In genomic region chr9:63716150-63717138, GRCm38 (mm10) we compare ENCODE assay signal across 8 mouse cellular contexts. TPM values are rescaled to one million over a fixed set of nuclear protein-coding genes. Genes with fewer than 3 reads are reported as not detected.
DNase-seq lines count a peak whose midpoint lies in the region; ATAC-seq and TF ChIP-seq lines count a peak whose summit lies in the region.

No protein-coding gene starts in this region.

- H3K27me3 ChIP-seq in CH12.LX (replicated peaks) = peaks cover 3% of the 10 kb centered on the region
- no peaks in the 10 kb centered on the region for H3K27me3 ChIP-seq in lung, embryonic 15.5 days
- no peaks in the 10 kb centered on the region for H3K27me3 ChIP-seq in stomach, embryonic 15.5 days (replicated peaks)

- TF ChIP-seq CTCF in CH12.LX (conservative IDR thresholded peaks at IDR 0.05 in 1 of 2, IDR thresholded peaks at IDR 0.05 in 1 of 2; ENCODE audit: low read depth in 2 of 2, low read length in 2 of 2) = no peak
- TF ChIP-seq CTCF in layer of hippocampus, adult 2 months (conservative IDR thresholded peaks at IDR 0.05) = no peak

- peak; percentile 51 for DNase-seq in CH12.LX (ENCODE audit: extremely low read depth)
- peak; percentile 85 for DNase-seq in adrenal gland, postnatal 10 days
- peak; percentile 74 for DNase-seq in kidney, adult 18-20 months
- no peak for DNase-seq in layer of hippocampus, adult 2 months (ENCODE audit: low spot score in 2 of 2)
- no peak for DNase-seq in right cerebral cortex, postnatal 25 days

- dilution Hi-C loops in CH12.LX (cut with MboI; ENCODE audit: extremely low pct_ligation_motif_present, extremely low pct_unique_long_range_greater_than_20kb, low sequenced_read_pairs) = no loop called here

- ATAC-seq in granulocyte monocyte progenitor cell, adult 5-6 weeks (replicated peaks; ENCODE audit: poor library complexity, severe bottlenecking) = peak; percentile 97
- peak; percentile 78 for ATAC-seq in lung, embryonic 15.5 days (ENCODE audit: borderline replicate concordance, extremely low read depth, low FRiP score, low TSS enrichment)
- ATAC-seq in stomach, embryonic 15.5 days (ENCODE audit: insufficient read depth, low FRiP score, low read depth) = peak; percentile 38; the same call in 1 of the 2 replicates

- H3K4me1 ChIP-seq in CH12.LX (ENCODE audit: control insufficient read depth in 1 of 2, insufficient read depth in 2 of 2) = peaks cover 19 to 73% of the 10 kb centered on the region in 2 experiments
- H3K4me1 ChIP-seq in lung, embryonic 15.5 days = peaks cover 95% of the 10 kb centered on the region
- peaks cover 51% of the 10 kb centered on the region for H3K4me1 ChIP-seq in stomach, embryonic 15.5 days

- no peaks in the 10 kb centered on the region for H3K79me2 ChIP-seq in CH12.LX (replicated peaks; ENCODE audit: control insufficient read depth, extremely low read depth, insufficient read depth, poor library complexity, severe bottlenecking)

- no peak overlapping the region for H3K4me3 ChIP-seq in CH12.LX (replicated peaks in 1 of 3; ENCODE audit: low read depth in 2 of 3, low read length in 2 of 3, poor library complexity in 1 of 3)
- H3K4me3 ChIP-seq in lung, embryonic 15.5 days = no peak overlapping the region
- H3K4me3 ChIP-seq in stomach, embryonic 15.5 days (replicated peaks) = no peak overlapping the region
- no peak overlapping the region for H3K4me3 ChIP-seq in layer of hippocampus, adult 2 months

- 12% methylated on average over 18 of the region's 18 CpGs for WGBS in lung, embryonic 15.5 days
- WGBS in stomach, embryonic 15.5 days = 16% methylated on average over 18 of the region's 18 CpGs

- H3K4me2 ChIP-seq in CH12.LX (ENCODE audit: insufficient read depth, low read depth, poor library complexity, severe bottlenecking) = peak overlapping the region; percentile 55; the same call in 1 of the 2 replicates
- peak overlapping the region; percentile 2; the same call in 1 of the 2 replicates for H3K4me2 ChIP-seq in lung, embryonic 15.5 days
- H3K4me2 ChIP-seq in stomach, embryonic 15.5 days = 0 out of 2 replicates have a peak overlapping the region, but pooled peaks have one; percentile 3

- TF ChIP-seq EP300 in CH12.LX (IDR thresholded peaks at IDR 0.05; ENCODE audit: low read length) = 0 out of 2 replicates have a peak, but pooled peaks have one; percentile 30

- no peak for TF ChIP-seq RAD21 in CH12.LX (IDR thresholded peaks at IDR 0.05; ENCODE audit: low read depth, low read length)

- H3K36me3 ChIP-seq in CH12.LX (replicated peaks in 1 of 2; ENCODE audit: control insufficient read depth in 1 of 2, insufficient read depth in 1 of 2, low read length in 1 of 2) = no peaks in the 10 kb centered on the region
- H3K36me3 ChIP-seq in lung, embryonic 15.5 days = no peaks in the 10 kb centered on the region
- H3K36me3 ChIP-seq in stomach, embryonic 15.5 days = no peaks in the 10 kb centered on the region

- no peaks in the 10 kb centered on the region for H3K9me3 ChIP-seq in CH12.LX (replicated peaks; ENCODE audit: low read length)
- no peaks in the 10 kb centered on the region for H3K9me3 ChIP-seq in lung, embryonic 15.5 days
- no peaks in the 10 kb centered on the region for H3K9me3 ChIP-seq in stomach, embryonic 15.5 days

- in situ Hi-C loops in CH12.LX (cut with MboI; ENCODE audit: low pct_ligation_motif_present, low pct_unique_long_range_greater_than_20kb, low sequenced_read_pairs) = no loop called here

- TF ChIP-seq POLR2A in CH12.LX (IDR thresholded peaks at IDR 0.05; ENCODE audit: low read depth, low read length) = no peak

- no peak overlapping the region for H3K9ac ChIP-seq in CH12.LX (ENCODE audit: insufficient read depth, low read depth)
- no peak overlapping the region for H3K9ac ChIP-seq in lung, embryonic 15.5 days
- H3K9ac ChIP-seq in stomach, embryonic 15.5 days = no peak overlapping the region

- H3K27ac ChIP-seq in CH12.LX (ENCODE audit: insufficient read depth, low read depth) = no peak overlapping the region
- peak overlapping the region; percentile 76 for H3K27ac ChIP-seq in lung, embryonic 15.5 days
- peak overlapping the region; percentile 55 for H3K27ac ChIP-seq in stomach, embryonic 15.5 days
- no peak overlapping the region for H3K27ac ChIP-seq in layer of hippocampus, adult 2 months

TF ChIP-seq in CH12.LX, 34 proteins besides CTCF, POLR2A, EP300 and RAD21:
- TF ChIP-seq CHD2 (IDR thresholded peaks at IDR 0.05; ENCODE audit: low read length) (no peak), TCF12 (IDR thresholded peaks at IDR 0.05; ENCODE audit: low read depth, low read length) (peak; percentile 23; the same call in 1 of the 2 replicates), ZKSCAN1 (IDR thresholded peaks at IDR 0.05; ENCODE audit: borderline replicate concordance, low read depth, low read length) (no peak), PAX5 (IDR thresholded peaks at IDR 0.05; ENCODE audit: low read length) (no peak), UBTF (IDR thresholded peaks at IDR 0.05; ENCODE audit: low read depth, low read length) (no peak), ETS1 (conservative IDR thresholded peaks at IDR 0.05; ENCODE audit: low read depth, low read length) (peak; percentile 88), RCOR1 (conservative IDR thresholded peaks at IDR 0.05; ENCODE audit: low read depth, low read length) (no peak), USF2 (conservative IDR thresholded peaks at IDR 0.05; ENCODE audit: low read depth, low read length) (no peak), ZNF384 (IDR thresholded peaks at IDR 0.05; ENCODE audit: low read depth, low read length) (peak; percentile 34; the same call in 1 of the 2 replicates), ELF1 (IDR thresholded peaks at IDR 0.05; ENCODE audit: low read depth, low read length) (no peak), IRF4 (IDR thresholded peaks at IDR 0.05; ENCODE audit: low read depth, low read length) (0 out of 2 replicates have a peak, but pooled peaks have one; percentile 20), MYC (IDR thresholded peaks at IDR 0.05; ENCODE audit: low read depth, low read length) (no peak), JUND (conservative IDR thresholded peaks at IDR 0.05; ENCODE audit: low read depth, low read length) (no peak), SMC3 (IDR thresholded peaks at IDR 0.05; ENCODE audit: low read depth, low read length) (no peak), SIN3A (IDR thresholded peaks at IDR 0.05; ENCODE audit: low read length) (no peak), HCFC1 (IDR thresholded peaks at IDR 0.05; ENCODE audit: low read depth, low read length) (no peak), MAFK (IDR thresholded peaks at IDR 0.05; ENCODE audit: insufficient replicate concordance, low read length) (no peak), BHLHE40 (IDR thresholded peaks at IDR 0.05; ENCODE audit: low read depth, low read length) (peak; percentile 90)

RNA-seq across cellular contexts. Expression of gene Smad3, which starts 41.4 kb away (rescaled TPM):
- 0.50 and 0.81 TPM in 2 replicates for total RNA-seq in CH12.LX (2012; rRNA removed)
- total RNA-seq in CH12.LX (2014; rRNA removed) = 0.43 and 1.5 TPM in 2 replicates
- 0.90 and 1.2 TPM in 2 replicates for polyA plus RNA-seq in CH12.LX (2012; ENCODE audit: insufficient read length, low read depth)
- total RNA-seq in adrenal gland, postnatal 10 days (2021) = 10 to 100 TPM; 24.4 to 31.8 TPM
- total RNA-seq in granulocyte monocyte progenitor cell, adult 5-6 weeks (2014; fragmentation: Nextera tagmentation) = 12.6 and 21.3 TPM in 2 replicates
- 11.6 and 24.7 TPM in 2 replicates for total RNA-seq in granulocyte monocyte progenitor cell, adult 5-6 weeks (2017)
- 20.2 and 20.7 TPM in 2 replicates for polyA plus RNA-seq in lung, embryonic 15.5 days (2015; fragmentation: Nextera tagmentation; extraction: Ambion mirVana)
- polyA plus RNA-seq in stomach, embryonic 15.5 days (2015; fragmentation: Nextera tagmentation; extraction: Ambion mirVana) = 17.5 and 19.6 TPM in 2 replicates
- 10 to 100 TPM; 48.7 to 49.6 TPM for total RNA-seq in layer of hippocampus, adult 2 months (2021)

Comparison
In these comparisons a context has a peak if more than half of its experiments do, and no peak if none do; other contexts are left out.
1. DNase-seq: peak in CH12.LX (single experiment), adrenal gland, postnatal 10 days (single experiment) and kidney, adult 18-20 months (single experiment); none in layer of hippocampus, adult 2 months (0 of 2) and right cerebral cortex, postnatal 25 days (single experiment).
2. H3K27ac ChIP-seq: peak in lung, embryonic 15.5 days (single experiment) and stomach, embryonic 15.5 days (single experiment); none in CH12.LX (single experiment) and layer of hippocampus, adult 2 months (single experiment).
3. H3K4me2 ChIP-seq: peak in every context shown above with its lines; median percentile 55 in CH12.LX; 3 in stomach, embryonic 15.5 days; 2 in lung, embryonic 15.5 days.
4. ATAC-seq: peak in every context shown above with its lines; median percentile 97 in granulocyte monocyte progenitor cell, adult 5-6 weeks; 78 in lung, embryonic 15.5 days; 38 in stomach, embryonic 15.5 days.
5. RNA of gene Smad3, which starts 41.4 kb away (total RNA-seq): 48.7 to 49.6 TPM in layer of hippocampus, adult 2 months, 24.4 to 31.8 TPM in adrenal gland, postnatal 10 days and 11.6 to 24.7 TPM in granulocyte monocyte progenitor cell, adult 5-6 weeks; 0.43 to 1.5 TPM in CH12.LX; every median in the first group is over 4 times any median in the second.